Mouse (Mus musculus): ENCODE data around the gene Nrg4. TPM values are rescaled to one million over a fixed set of nuclear protein-coding genes. Genes with fewer than 3 reads are reported as not detected.

Nrg4 gene
- polyA plus RNA-seq, 1 experiment from 2014 or later, result 2.0 TPM

DNA sequence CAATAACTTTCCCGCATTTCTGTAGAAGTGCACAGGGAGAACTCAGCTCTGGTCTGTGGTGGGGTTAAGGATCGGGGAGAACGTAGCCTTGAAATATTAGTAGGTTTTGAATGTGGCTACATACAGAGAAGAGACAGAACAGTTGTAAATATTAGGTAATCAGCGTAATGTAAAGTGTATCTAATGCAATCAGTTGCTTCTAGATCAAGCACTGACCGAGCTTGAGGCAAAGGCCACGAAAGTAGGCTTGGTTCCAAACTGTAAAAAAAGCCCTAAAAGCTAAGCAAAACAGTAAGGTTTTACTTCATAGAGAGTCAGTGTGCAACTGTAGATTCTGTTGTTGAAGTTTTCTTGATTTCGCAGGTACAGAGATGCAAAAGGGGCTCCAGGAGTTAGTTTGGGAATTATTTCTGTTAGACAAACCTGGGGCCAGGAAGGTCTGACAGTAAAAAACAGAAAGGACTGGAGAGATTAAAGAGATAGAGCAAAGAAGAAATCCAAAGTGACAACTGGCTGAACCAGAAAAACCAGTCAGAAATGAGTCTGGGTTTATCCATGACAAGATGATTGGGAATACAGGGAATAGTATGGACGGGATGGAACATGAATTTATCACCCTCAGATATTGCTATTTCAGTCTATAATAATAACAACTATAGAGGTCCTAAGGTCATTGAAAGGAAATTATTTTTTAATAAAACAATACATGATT lies 47.4 kb downstream of the Nrg4 start:
- 78% methylated on average over 8 of the region's 8 CpGs for WGBS
- no peak for ATAC-seq (ENCODE audit: insufficient number of reproducible peaks, insufficient read depth, low FRiP score, low read depth)
- H3K27ac ChIP-seq (ENCODE audit: low read length), result no peak overlapping the region

GRCm38 (mm10) chr9:55277562-55277961 lies 49.1 kb downstream of the Nrg4 start:
- no peak overlapping the region for H3K4me2 ChIP-seq (replicated peaks; ENCODE audit: low read depth, low read length)
- H3K9ac ChIP-seq (replicated peaks; ENCODE audit: low read depth, low read length), result no peak overlapping the region
- no peaks in the 10 kb centered on the region for H3K27me3 ChIP-seq (ENCODE audit: control insufficient read depth, insufficient read depth, low read length)
- no peaks in the 10 kb centered on the region for H3K9me3 ChIP-seq (ENCODE audit: control insufficient read depth, low read depth, low read length)
- H3K4me1 ChIP-seq (ENCODE audit: control insufficient read depth, insufficient read depth, low read length), result no peaks in the 10 kb centered on the region
- H3K4me3 ChIP-seq (ENCODE audit: low read depth, low read length), result no peak overlapping the region
- H3K36me3 ChIP-seq (ENCODE audit: control insufficient read depth, insufficient read depth, low read length), result no peaks in the 10 kb centered on the region
- no peak for ATAC-seq (ENCODE audit: insufficient number of reproducible peaks, insufficient read depth, low FRiP score, low read depth)
- H3K27ac ChIP-seq (ENCODE audit: low read length), result no peak overlapping the region
- WGBS, result 64% methylated on average over 4 of the region's 4 CpGs

More for the DNA sequence above, 47.4 kb downstream of the Nrg4 start:
- no peak overlapping the region for H3K4me2 ChIP-seq (replicated peaks; ENCODE audit: low read depth, low read length)
- no peak overlapping the region for H3K9ac ChIP-seq (replicated peaks; ENCODE audit: low read depth, low read length)
- no peaks in the 10 kb centered on the region for H3K36me3 ChIP-seq (ENCODE audit: control insufficient read depth, insufficient read depth, low read length)
- peaks cover 4% of the 10 kb centered on the region; the same call in 1 of the 2 replicates for H3K4me1 ChIP-seq (ENCODE audit: control insufficient read depth, insufficient read depth, low read length)
- no peak overlapping the region for H3K4me3 ChIP-seq (ENCODE audit: low read depth, low read length)
- H3K27me3 ChIP-seq (ENCODE audit: control insufficient read depth, insufficient read depth, low read length), result no peaks in the 10 kb centered on the region
- H3K9me3 ChIP-seq (ENCODE audit: control insufficient read depth, low read depth, low read length), result no peaks in the 10 kb centered on the region

DNA sequence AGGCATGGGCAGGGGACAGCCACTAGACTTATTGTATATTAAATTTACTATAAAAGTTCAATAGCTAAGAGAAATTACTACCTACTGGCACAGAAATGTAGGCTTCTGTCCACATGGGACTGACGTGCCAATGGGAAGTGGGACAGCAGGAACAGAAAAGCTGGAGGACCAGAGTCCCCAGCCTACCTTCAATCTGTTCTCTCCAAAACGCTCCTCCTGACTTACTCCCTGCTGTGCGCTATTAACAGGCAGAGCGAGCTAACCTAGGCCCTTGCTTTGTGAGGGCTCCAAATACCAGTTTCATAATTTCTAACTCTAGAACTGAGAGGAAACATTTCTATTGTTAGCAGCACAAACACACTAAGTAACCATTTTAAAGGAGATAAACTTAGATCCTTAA lies 52.7 kb downstream of the Nrg4 start:
- no peaks in the 10 kb centered on the region for H3K9me3 ChIP-seq (ENCODE audit: control insufficient read depth, low read depth, low read length)

GRCm38 (mm10) chr9:55271960-55272560 lies 54.6 kb downstream of the Nrg4 start:
- ATAC-seq (ENCODE audit: insufficient number of reproducible peaks, insufficient read depth, low FRiP score, low read depth), result no peak
- Histone ChIP-seq H3K27me3 (ENCODE audit: control insufficient read depth, insufficient read depth, low read length) (no peaks in the 10 kb centered on the region), H3K36me3 (ENCODE audit: control insufficient read depth, insufficient read depth, low read length) (no peaks in the 10 kb centered on the region), H3K9ac (replicated peaks; ENCODE audit: low read depth, low read length) (no peak overlapping the region), H3K27ac (ENCODE audit: low read length) (no peak overlapping the region), H3K4me3 (ENCODE audit: low read depth, low read length) (no peak overlapping the region), H3K4me1 (ENCODE audit: control insufficient read depth, insufficient read depth, low read length) (no peaks in the 10 kb centered on the region), H3K9me3 (ENCODE audit: control insufficient read depth, low read depth, low read length) (no peaks in the 10 kb centered on the region), H3K4me2 (replicated peaks; ENCODE audit: low read depth, low read length) (no peak overlapping the region)
- 56% methylated on average over 5 of the region's 5 CpGs for WGBS

More for the DNA sequence above, 52.7 kb downstream of the Nrg4 start:
- Histone ChIP-seq H3K4me1 (ENCODE audit: control insufficient read depth, insufficient read depth, low read length) (no peaks in the 10 kb centered on the region), H3K4me2 (replicated peaks; ENCODE audit: low read depth, low read length) (no peak overlapping the region), H3K27me3 (ENCODE audit: control insufficient read depth, insufficient read depth, low read length) (no peaks in the 10 kb centered on the region), H3K27ac (ENCODE audit: low read length) (no peak overlapping the region), H3K9ac (replicated peaks; ENCODE audit: low read depth, low read length) (no peak overlapping the region), H3K4me3 (ENCODE audit: low read depth, low read length) (no peak overlapping the region), H3K36me3 (ENCODE audit: control insufficient read depth, insufficient read depth, low read length) (no peaks in the 10 kb centered on the region)
- no peak for ATAC-seq (ENCODE audit: insufficient number of reproducible peaks, insufficient read depth, low FRiP score, low read depth)
- WGBS, result 71% methylated on average over 4 of the region's 4 CpGs

- 63% methylated on average over 8 of the region's 8 CpGs for WGBS
- ATAC-seq (ENCODE audit: insufficient number of reproducible peaks, insufficient read depth, low FRiP score, low read depth), result no peak
Observed at GRCm38 (mm10) chr9:55264356-55265302, 62.0 kb downstream of the Nrg4 start.

GRCm38 (mm10) chr9:55259741-55260140 lies 66.9 kb downstream of the Nrg4 start:
- Histone ChIP-seq H3K4me3 (ENCODE audit: low read depth, low read length) (no peak overlapping the region), H3K4me2 (replicated peaks; ENCODE audit: low read depth, low read length) (no peak overlapping the region), H3K9ac (replicated peaks; ENCODE audit: low read depth, low read length) (no peak overlapping the region), H3K27ac (ENCODE audit: low read length) (no peak overlapping the region), H3K27me3 (ENCODE audit: control insufficient read depth, insufficient read depth, low read length) (no peaks in the 10 kb centered on the region), H3K9me3 (ENCODE audit: control insufficient read depth, low read depth, low read length) (no peaks in the 10 kb centered on the region), H3K36me3 (ENCODE audit: control insufficient read depth, insufficient read depth, low read length) (no peaks in the 10 kb centered on the region), H3K4me1 (ENCODE audit: control insufficient read depth, insufficient read depth, low read length) (no peaks in the 10 kb centered on the region)
- no peak for ATAC-seq (ENCODE audit: insufficient number of reproducible peaks, insufficient read depth, low FRiP score, low read depth)
- 66% methylated on average over 6 of the region's 6 CpGs for WGBS

More at GRCm38 (mm10) chr9:55264356-55265302, 62.0 kb downstream of the Nrg4 start:
- no peaks in the 10 kb centered on the region for H3K9me3 ChIP-seq (ENCODE audit: control insufficient read depth, low read depth, low read length)
- H3K4me3 ChIP-seq (ENCODE audit: low read depth, low read length), result no peak overlapping the region
- H3K36me3 ChIP-seq (ENCODE audit: control insufficient read depth, insufficient read depth, low read length), result no peaks in the 10 kb centered on the region
- H3K4me1 ChIP-seq (ENCODE audit: control insufficient read depth, insufficient read depth, low read length), result no peaks in the 10 kb centered on the region
- H3K27me3 ChIP-seq (ENCODE audit: control insufficient read depth, insufficient read depth, low read length), result no peaks in the 10 kb centered on the region
- no peak overlapping the region for H3K9ac ChIP-seq (replicated peaks; ENCODE audit: low read depth, low read length)
- no peak overlapping the region for H3K4me2 ChIP-seq (replicated peaks; ENCODE audit: low read depth, low read length)
- H3K27ac ChIP-seq (ENCODE audit: low read length), result no peak overlapping the region

DNA sequence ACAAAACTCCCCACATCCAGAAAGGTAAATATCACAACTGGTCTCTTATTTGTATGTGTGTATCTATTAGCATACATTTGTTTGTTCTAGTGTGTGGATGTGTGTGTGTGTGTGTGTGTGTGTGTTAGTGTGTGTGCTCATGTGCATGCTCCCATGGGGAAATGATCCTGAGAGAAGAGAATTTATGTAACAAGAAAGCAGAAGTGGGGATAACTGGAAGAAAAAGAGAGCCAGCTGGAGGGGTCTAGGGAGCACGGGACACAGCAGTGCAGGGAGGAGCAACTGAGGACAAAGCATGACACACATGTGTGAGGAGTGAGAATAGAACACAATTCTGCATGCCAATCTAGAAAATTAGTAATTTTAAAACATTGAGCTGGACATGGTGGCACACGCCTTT lies 69.5 kb downstream of the Nrg4 start:
- 83% methylated on average over 2 of the region's 2 CpGs for WGBS
- Histone ChIP-seq H3K9me3 (ENCODE audit: control insufficient read depth, low read depth, low read length) (no peaks in the 10 kb centered on the region), H3K4me1 (ENCODE audit: control insufficient read depth, insufficient read depth, low read length) (no peaks in the 10 kb centered on the region), H3K4me3 (ENCODE audit: low read depth, low read length) (no peak overlapping the region), H3K9ac (replicated peaks; ENCODE audit: low read depth, low read length) (no peak overlapping the region), H3K36me3 (ENCODE audit: control insufficient read depth, insufficient read depth, low read length) (no peaks in the 10 kb centered on the region), H3K4me2 (replicated peaks; ENCODE audit: low read depth, low read length) (no peak overlapping the region), H3K27ac (ENCODE audit: low read length) (no peak overlapping the region), H3K27me3 (ENCODE audit: control insufficient read depth, insufficient read depth, low read length) (no peaks in the 10 kb centered on the region)
- ATAC-seq (ENCODE audit: insufficient number of reproducible peaks, insufficient read depth, low FRiP score, low read depth), result no peak

DNA sequence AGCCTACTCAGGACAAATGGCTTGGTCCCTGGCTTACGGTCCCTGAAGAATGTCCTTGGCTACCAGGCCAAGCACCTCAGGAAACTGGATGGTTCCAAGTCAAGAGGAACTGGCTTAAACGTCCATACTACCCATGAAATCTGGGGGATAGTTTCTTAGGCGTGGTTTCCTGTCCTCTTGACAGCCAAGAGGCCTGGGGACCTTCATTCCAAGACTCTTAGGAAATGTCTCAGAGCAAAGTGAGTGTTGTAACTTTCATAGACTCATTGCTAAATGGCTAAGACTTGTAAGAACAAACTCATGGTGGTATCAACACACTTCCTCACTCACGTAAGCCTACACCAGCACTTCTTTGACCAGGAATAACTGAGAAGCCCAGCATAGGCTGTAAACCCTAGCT lies 71.0 kb downstream of the Nrg4 start:
- H3K4me2 ChIP-seq (replicated peaks; ENCODE audit: low read depth, low read length), result no peak overlapping the region
- no peak overlapping the region for H3K27ac ChIP-seq (ENCODE audit: low read length)
- WGBS, result 61% methylated on average over 4 of the region's 4 CpGs
- ATAC-seq (ENCODE audit: insufficient number of reproducible peaks, insufficient read depth, low FRiP score, low read depth), result no peak
- no peak overlapping the region for H3K4me3 ChIP-seq (ENCODE audit: low read depth, low read length)
- H3K36me3 ChIP-seq (ENCODE audit: control insufficient read depth, insufficient read depth, low read length), result no peaks in the 10 kb centered on the region
- no peaks in the 10 kb centered on the region for H3K4me1 ChIP-seq (ENCODE audit: control insufficient read depth, insufficient read depth, low read length)
- H3K27me3 ChIP-seq (ENCODE audit: control insufficient read depth, insufficient read depth, low read length), result no peaks in the 10 kb centered on the region
- H3K9me3 ChIP-seq (ENCODE audit: control insufficient read depth, low read depth, low read length), result no peaks in the 10 kb centered on the region
- no peak overlapping the region for H3K9ac ChIP-seq (replicated peaks; ENCODE audit: low read depth, low read length)

Data from stomach, embryonic 14.5 days (tissue).